Mouse (Mus musculus): ENCODE results near the gene Sarm1.

Sarm1 gene

GRCm38 (mm10) chr11:78497544-78498522 is at the start of gene Sarm1:
Gene Sarm1, minus strand, starts transcription at chr11:78497754.
- TF ChIP-seq GATA4 (IDR thresholded peaks at IDR 0.05; ENCODE audit: insufficient replicate concordance, low read length): no peak

GRCm38 (mm10) chr11:78545181-78545580 is 47.6 kb upstream of the Sarm1 start:
- no peak for TF ChIP-seq GATA4 (IDR thresholded peaks at IDR 0.05; ENCODE audit: insufficient replicate concordance, low read length)

GRCm38 (mm10) chr11:78544449-78545111 is 47.0 kb upstream of the Sarm1 start:
- no peak for TF ChIP-seq GATA4 (IDR thresholded peaks at IDR 0.05; ENCODE audit: insufficient replicate concordance, low read length)

- TF ChIP-seq GATA4 (IDR thresholded peaks at IDR 0.05; ENCODE audit: insufficient replicate concordance, low read length): no peak
Observed at GRCm38 (mm10) chr11:78540358-78540757, 42.8 kb upstream of the Sarm1 start.

- no peak for TF ChIP-seq GATA4 (IDR thresholded peaks at IDR 0.05; ENCODE audit: insufficient replicate concordance, low read length)
Observed at GRCm38 (mm10) chr11:78536690-78537084, 39.1 kb upstream of the Sarm1 start.

GRCm38 (mm10) chr11:78536080-78536689 is 38.6 kb upstream of the Sarm1 start, which contains the start of the genes Tnfaip1 and Ift20:
Gene Tnfaip1, minus strand, starts transcription at chr11:78536332.
Gene Ift20, plus strand, starts transcription at chr11:78536361.
- TF ChIP-seq GATA4 (IDR thresholded peaks at IDR 0.05; ENCODE audit: insufficient replicate concordance, low read length): peak; percentile 99

- peak; percentile 63; the same call in 1 of the 2 replicates for TF ChIP-seq GATA4 (IDR thresholded peaks at IDR 0.05; ENCODE audit: insufficient replicate concordance, low read length)
Observed at GRCm38 (mm10) chr11:78535376-78536079, 38.0 kb upstream of the Sarm1 start.

- no peak for TF ChIP-seq GATA4 (IDR thresholded peaks at IDR 0.05; ENCODE audit: insufficient replicate concordance, low read length)
Observed at GRCm38 (mm10) chr11:78534516-78534915, 37.0 kb upstream of the Sarm1 start.

GRCm38 (mm10) chr11:78531046-78531445 is 33.5 kb upstream of the Sarm1 start:
- TF ChIP-seq GATA4 (IDR thresholded peaks at IDR 0.05; ENCODE audit: insufficient replicate concordance, low read length): peak; percentile 81; the same call in 1 of the 2 replicates

GRCm38 (mm10) chr11:78530001-78530400 is 32.4 kb upstream of the Sarm1 start:
- TF ChIP-seq GATA4 (IDR thresholded peaks at IDR 0.05; ENCODE audit: insufficient replicate concordance, low read length): no peak

GRCm38 (mm10) chr11:78528714-78529113 is 31.2 kb upstream of the Sarm1 start:
- no peak for TF ChIP-seq GATA4 (IDR thresholded peaks at IDR 0.05; ENCODE audit: insufficient replicate concordance, low read length)

- no peak for TF ChIP-seq GATA4 (IDR thresholded peaks at IDR 0.05; ENCODE audit: insufficient replicate concordance, low read length)
Observed at GRCm38 (mm10) chr11:78524838-78525237, 27.3 kb upstream of the Sarm1 start.

GRCm38 (mm10) chr11:78523241-78523955 is 25.8 kb upstream of the Sarm1 start:
- no peak for TF ChIP-seq GATA4 (IDR thresholded peaks at IDR 0.05; ENCODE audit: insufficient replicate concordance, low read length)

GRCm38 (mm10) chr11:78522481-78522997 is 25.0 kb upstream of the Sarm1 start:
- TF ChIP-seq GATA4 (IDR thresholded peaks at IDR 0.05; ENCODE audit: insufficient replicate concordance, low read length): no peak

Measured in liver, adult (tissue).